Mouse (Mus musculus) c-Kit-positive CD71-negative TER-119-negative erythroid progenitor cells, embryonic 14.5 days (primary cell): ENCODE results near the gene Lrrc4.

Experiments
- DNase-seq: peaks from one replicate; pipeline ENCODE4 v3.0.0-alpha.2; 2013; ENCODE audit warnings: low read depth

Lrrc4 gene

GRCm38 (mm10) chr6:28825894-28826293 lies 5.7 kb downstream of the Lrrc4 start:
- DNase-seq, result no peak

- DNase-seq, result no peak
These were observed 7.7 kb downstream of the Lrrc4 start for GRCm38 (mm10) chr6:28823802-28824201.

- DNase-seq, result no peak
These were observed 8.2 kb downstream of the Lrrc4 start for GRCm38 (mm10) chr6:28823375-28823774.

GRCm38 (mm10) chr6:28822296-28822695 lies 9.3 kb downstream of the Lrrc4 start:
- DNase-seq, result no peak

GRCm38 (mm10) chr6:28819509-28820358 lies 11.8 kb downstream of the Lrrc4 start:
- no peak for DNase-seq

GRCm38 (mm10) chr6:28817039-28817438 lies 14.5 kb downstream of the Lrrc4 start:
- no peak for DNase-seq

GRCm38 (mm10) chr6:28814895-28815294 lies 16.7 kb downstream of the Lrrc4 start:
- no peak for DNase-seq

GRCm38 (mm10) chr6:28813057-28813456 lies 18.5 kb downstream of the Lrrc4 start:
- no peak for DNase-seq

- DNase-seq, result no peak
These were observed 26.8 kb downstream of the Lrrc4 start for GRCm38 (mm10) chr6:28804751-28805150.

- DNase-seq, result no peak
These were observed 27.8 kb downstream of the Lrrc4 start for GRCm38 (mm10) chr6:28803678-28804279.

- no peak for DNase-seq
These were observed 30.6 kb downstream of the Lrrc4 start for GRCm38 (mm10) chr6:28800976-28801375.

GRCm38 (mm10) chr6:28799818-28800217 lies 31.7 kb downstream of the Lrrc4 start:
- DNase-seq, result no peak

GRCm38 (mm10) chr6:28795792-28796515 lies 35.6 kb downstream of the Lrrc4 start:
- no peak for DNase-seq

GRCm38 (mm10) chr6:28795380-28795779 lies 36.2 kb downstream of the Lrrc4 start:
- no peak for DNase-seq

GRCm38 (mm10) chr6:28791809-28792208 lies 39.7 kb downstream of the Lrrc4 start:
- DNase-seq, result no peak

- DNase-seq, result no peak
These were observed 40.4 kb downstream of the Lrrc4 start for GRCm38 (mm10) chr6:28791183-28791582.

GRCm38 (mm10) chr6:28789685-28790084 lies 41.9 kb downstream of the Lrrc4 start:
- DNase-seq, result no peak

GRCm38 (mm10) chr6:28787133-28787532 lies 44.4 kb downstream of the Lrrc4 start:
- DNase-seq, result no peak

- DNase-seq, result no peak
These were observed 45.8 kb downstream of the Lrrc4 start for GRCm38 (mm10) chr6:28785770-28786169.

- no peak for DNase-seq
These were observed 47.6 kb downstream of the Lrrc4 start for GRCm38 (mm10) chr6:28783953-28784352.

- no peak for DNase-seq
These were observed 48.4 kb downstream of the Lrrc4 start for GRCm38 (mm10) chr6:28783082-28783647.

- DNase-seq, result no peak
These were observed 49.9 kb downstream of the Lrrc4 start for GRCm38 (mm10) chr6:28781696-28782095.

- DNase-seq, result no peak
These were observed 60.2 kb downstream of the Lrrc4 start for GRCm38 (mm10) chr6:28771331-28771730.
